Mouse (Mus musculus): Measurements from ENCODE around the gene Gm13889. TPM values are rescaled to one million over a fixed set of nuclear protein-coding genes. Genes with fewer than 3 reads are reported as not detected.

The Gm13889 gene
- polyA plus RNA-seq (2014; fragmentation: Nextera tagmentation; extraction: Ambion mirVana): 5.6 and 7.5 TPM in 2 replicates

- H3K9ac ChIP-seq (ENCODE audit: low read length): peak within 1 kb of the TSS; percentile 64
- H3K4me3 ChIP-seq (ENCODE audit: low read depth, low read length): peak within 1 kb of the TSS; percentile 58
- DNase-seq (ENCODE audit: low spot score) (peak; percentile 58), ATAC-seq (ENCODE audit: insufficient read depth, low FRiP score, low TSS enrichment) (peak; percentile 68)
- WGBS: 6% methylated on average over 42 of the region's 62 CpGs
- H3K36me3 ChIP-seq (ENCODE audit: control insufficient read depth, insufficient read depth, low read length): no peaks in the 10 kb centered on the region
- peaks cover 42% of the 10 kb centered on the region for H3K27me3 ChIP-seq (ENCODE audit: control insufficient read depth, insufficient read depth, low read length)
- H3K27ac ChIP-seq (ENCODE audit: low read depth, low read length): no peak within 1 kb of the TSS
- peaks cover 9% of the 10 kb centered on the region for H3K4me1 ChIP-seq (ENCODE audit: control insufficient read depth, insufficient read depth, low read length)
- peak within 1 kb of the TSS; percentile 98 for H3K4me2 ChIP-seq (ENCODE audit: low read depth)
- H3K9me3 ChIP-seq (ENCODE audit: control insufficient read depth, low read length): no peaks in the 10 kb centered on the region
Measured at GRCm38 (mm10) chr2:93956908-93957784, at the start of gene Gm13889. Gene Gm13889, minus strand, starts transcription at chr2:93957201.

- Histone ChIP-seq H3K4me1 (ENCODE audit: control insufficient read depth, insufficient read depth, low read length) (no peaks in the 10 kb centered on the region), H3K4me2 (ENCODE audit: low read depth) (no peak overlapping the region), H3K9ac (ENCODE audit: low read length) (no peak overlapping the region), H3K4me3 (ENCODE audit: low read depth, low read length) (no peak overlapping the region), H3K27ac (ENCODE audit: low read depth, low read length) (no peak overlapping the region), H3K27me3 (ENCODE audit: control insufficient read depth, insufficient read depth, low read length) (no peaks in the 10 kb centered on the region), H3K36me3 (ENCODE audit: control insufficient read depth, insufficient read depth, low read length) (peaks cover 7% of the 10 kb centered on the region), H3K9me3 (ENCODE audit: control insufficient read depth, low read length) (no peaks in the 10 kb centered on the region)
- DNase-seq (ENCODE audit: low spot score): peak; percentile 83
- peak; percentile 58; the same call in 1 of the 2 replicates for ATAC-seq (ENCODE audit: insufficient read depth, low FRiP score, low TSS enrichment)
- WGBS: 7% methylated on average over 2 of the region's 2 CpGs
Measured at GRCm38 (mm10) chr2:94002331-94002730, 45.3 kb upstream of the Gm13889 start.

GRCm38 (mm10) chr2:94001918-94002317 is 44.9 kb upstream of the Gm13889 start:
- DNase-seq (ENCODE audit: low spot score) (no peak), ATAC-seq (ENCODE audit: insufficient read depth, low FRiP score, low TSS enrichment) (no peak)
- peaks cover 7% of the 10 kb centered on the region for H3K36me3 ChIP-seq (ENCODE audit: control insufficient read depth, insufficient read depth, low read length)
- H3K27ac ChIP-seq (ENCODE audit: low read depth, low read length): no peak overlapping the region
- no peak overlapping the region for H3K9ac ChIP-seq (ENCODE audit: low read length)
- H3K4me1 ChIP-seq (ENCODE audit: control insufficient read depth, insufficient read depth, low read length): no peaks in the 10 kb centered on the region
- 90% methylated on average over 4 of the region's 4 CpGs for WGBS
- H3K4me3 ChIP-seq (ENCODE audit: low read depth, low read length): no peak overlapping the region
- no peak overlapping the region for H3K4me2 ChIP-seq (ENCODE audit: low read depth)
- H3K9me3 ChIP-seq (ENCODE audit: control insufficient read depth, low read length): no peaks in the 10 kb centered on the region
- no peaks in the 10 kb centered on the region for H3K27me3 ChIP-seq (ENCODE audit: control insufficient read depth, insufficient read depth, low read length)

- ATAC-seq (ENCODE audit: insufficient read depth, low FRiP score, low TSS enrichment) (no peak), DNase-seq (ENCODE audit: low spot score) (no peak)
- Histone ChIP-seq H3K9ac (ENCODE audit: low read length) (no peak overlapping the region), H3K36me3 (ENCODE audit: control insufficient read depth, insufficient read depth, low read length) (peaks cover 7% of the 10 kb centered on the region), H3K27ac (ENCODE audit: low read depth, low read length) (no peak overlapping the region), H3K4me1 (ENCODE audit: control insufficient read depth, insufficient read depth, low read length) (no peaks in the 10 kb centered on the region), H3K27me3 (ENCODE audit: control insufficient read depth, insufficient read depth, low read length) (no peaks in the 10 kb centered on the region), H3K4me2 (ENCODE audit: low read depth) (no peak overlapping the region), H3K9me3 (ENCODE audit: control insufficient read depth, low read length) (no peaks in the 10 kb centered on the region), H3K4me3 (ENCODE audit: low read depth, low read length) (no peak overlapping the region)
- 88% methylated on average over 6 of the region's 6 CpGs for WGBS
Measured at GRCm38 (mm10) chr2:94001411-94001810, 44.4 kb upstream of the Gm13889 start.

DNA sequence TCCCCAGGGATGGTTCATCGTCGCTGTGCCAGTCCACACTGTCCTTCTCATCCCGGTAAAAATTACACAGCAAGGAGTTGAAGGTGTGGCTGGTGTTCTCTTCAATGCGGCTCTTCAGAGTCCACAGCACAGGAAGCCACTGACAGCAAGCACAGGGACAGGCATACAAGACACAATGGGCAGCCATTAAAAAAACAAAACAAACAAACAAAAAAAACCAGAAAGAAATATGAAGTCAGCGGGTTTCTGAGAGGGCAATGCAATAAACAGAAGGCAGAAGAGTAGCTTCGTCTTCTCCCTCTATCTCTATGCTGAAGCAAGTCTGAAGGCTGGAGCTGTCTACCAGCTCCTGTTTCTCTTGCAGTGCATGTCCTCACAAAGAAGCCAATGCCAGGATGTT is 39.3 kb upstream of the Gm13889 start, which contains the start of gene Gm27027:
Gene Gm27027, minus strand, starts transcription at position 101 of the 400 bp plus-strand sequence.
- 95% methylated on average over 6 of the region's 6 CpGs for WGBS
- Histone ChIP-seq H3K9me3 (ENCODE audit: control insufficient read depth, low read length) (no peaks in the 10 kb centered on the region), H3K9ac (ENCODE audit: low read length) (no peak within 1 kb of the TSS), H3K4me3 (ENCODE audit: low read depth, low read length) (no peak within 1 kb of the TSS), H3K27me3 (ENCODE audit: control insufficient read depth, insufficient read depth, low read length) (no peaks in the 10 kb centered on the region), H3K4me2 (ENCODE audit: low read depth) (no peak within 1 kb of the TSS), H3K36me3 (ENCODE audit: control insufficient read depth, insufficient read depth, low read length) (peaks cover 7% of the 10 kb centered on the region), H3K4me1 (ENCODE audit: control insufficient read depth, insufficient read depth, low read length) (0 out of 2 replicates have a peak, but pooled peaks cover 2% of the 10 kb centered on the region), H3K27ac (ENCODE audit: low read depth, low read length) (no peak within 1 kb of the TSS)
- no peak for DNase-seq (ENCODE audit: low spot score)
- no peak for ATAC-seq (ENCODE audit: insufficient read depth, low FRiP score, low TSS enrichment)

GRCm38 (mm10) chr2:93992810-93993209 is 35.8 kb upstream of the Gm13889 start:
- Histone ChIP-seq H3K9ac (ENCODE audit: low read length) (no peak overlapping the region), H3K36me3 (ENCODE audit: control insufficient read depth, insufficient read depth, low read length) (peaks cover 5% of the 10 kb centered on the region), H3K27me3 (ENCODE audit: control insufficient read depth, insufficient read depth, low read length) (no peaks in the 10 kb centered on the region), H3K4me2 (ENCODE audit: low read depth) (no peak overlapping the region), H3K4me1 (ENCODE audit: control insufficient read depth, insufficient read depth, low read length) (0 out of 2 replicates have a peak, but pooled peaks cover 2% of the 10 kb centered on the region), H3K27ac (ENCODE audit: low read depth, low read length) (no peak overlapping the region), H3K4me3 (ENCODE audit: low read depth, low read length) (no peak overlapping the region), H3K9me3 (ENCODE audit: control insufficient read depth, low read length) (no peaks in the 10 kb centered on the region)
- WGBS: 44% methylated on average over 3 of the region's 3 CpGs
- ATAC-seq (ENCODE audit: insufficient read depth, low FRiP score, low TSS enrichment) (no peak), DNase-seq (ENCODE audit: low spot score) (no peak)

GRCm38 (mm10) chr2:93992259-93992658 is 35.3 kb upstream of the Gm13889 start:
- H3K9me3 ChIP-seq (ENCODE audit: control insufficient read depth, low read length): no peaks in the 10 kb centered on the region
- H3K4me3 ChIP-seq (ENCODE audit: low read depth, low read length): no peak overlapping the region
- peaks cover 5% of the 10 kb centered on the region for H3K36me3 ChIP-seq (ENCODE audit: control insufficient read depth, insufficient read depth, low read length)
- ATAC-seq (ENCODE audit: insufficient read depth, low FRiP score, low TSS enrichment) (no peak), DNase-seq (ENCODE audit: low spot score) (no peak)
- H3K4me1 ChIP-seq (ENCODE audit: control insufficient read depth, insufficient read depth, low read length): 0 out of 2 replicates have a peak, but pooled peaks cover 2% of the 10 kb centered on the region
- H3K27me3 ChIP-seq (ENCODE audit: control insufficient read depth, insufficient read depth, low read length): no peaks in the 10 kb centered on the region
- no peak overlapping the region for H3K4me2 ChIP-seq (ENCODE audit: low read depth)
- H3K9ac ChIP-seq (ENCODE audit: low read length): no peak overlapping the region
- H3K27ac ChIP-seq (ENCODE audit: low read depth, low read length): no peak overlapping the region
- 42% methylated on average over 5 of the region's 5 CpGs for WGBS

- DNase-seq (ENCODE audit: low spot score) (no peak), ATAC-seq (ENCODE audit: insufficient read depth, low FRiP score, low TSS enrichment) (no peak)
- Histone ChIP-seq H3K27ac (ENCODE audit: low read depth, low read length) (no peak overlapping the region), H3K9me3 (ENCODE audit: control insufficient read depth, low read length) (no peaks in the 10 kb centered on the region), H3K4me1 (ENCODE audit: control insufficient read depth, insufficient read depth, low read length) (0 out of 2 replicates have a peak, but pooled peaks cover 2% of the 10 kb centered on the region), H3K9ac (ENCODE audit: low read length) (no peak overlapping the region), H3K4me2 (ENCODE audit: low read depth) (no peak overlapping the region), H3K27me3 (ENCODE audit: control insufficient read depth, insufficient read depth, low read length) (no peaks in the 10 kb centered on the region), H3K4me3 (ENCODE audit: low read depth, low read length) (no peak overlapping the region), H3K36me3 (ENCODE audit: control insufficient read depth, insufficient read depth, low read length) (peaks cover 5% of the 10 kb centered on the region)
- WGBS: 88% methylated on average over 3 of the region's 3 CpGs
Measured at GRCm38 (mm10) chr2:93991336-93991735, 34.3 kb upstream of the Gm13889 start.

GRCm38 (mm10) chr2:93988440-93988839 is 31.4 kb upstream of the Gm13889 start:
- Histone ChIP-seq H3K27me3 (ENCODE audit: control insufficient read depth, insufficient read depth, low read length) (no peaks in the 10 kb centered on the region), H3K9ac (ENCODE audit: low read length) (no peak overlapping the region), H3K27ac (ENCODE audit: low read depth, low read length) (no peak overlapping the region), H3K4me2 (ENCODE audit: low read depth) (no peak overlapping the region), H3K9me3 (ENCODE audit: control insufficient read depth, low read length) (no peaks in the 10 kb centered on the region), H3K4me1 (ENCODE audit: control insufficient read depth, insufficient read depth, low read length) (0 out of 2 replicates have a peak, but pooled peaks cover 2% of the 10 kb centered on the region), H3K36me3 (ENCODE audit: control insufficient read depth, insufficient read depth, low read length) (no peaks in the 10 kb centered on the region; the same call in 1 of the 2 replicates), H3K4me3 (ENCODE audit: low read depth, low read length) (no peak overlapping the region)
- ATAC-seq (ENCODE audit: insufficient read depth, low FRiP score, low TSS enrichment) (no peak), DNase-seq (ENCODE audit: low spot score) (no peak)
- WGBS: 93% methylated on average over 2 of the region's 2 CpGs

Measured in neural tube, embryonic 11.5 days (tissue).